Mouse (Mus musculus): Measurements from ENCODE around the gene Afg1l. TPM values are rescaled to one million over a fixed set of nuclear protein-coding genes. Genes with fewer than 3 reads are reported as not detected.

The Afg1l gene
- polyA plus RNA-seq, 1 experiment from 2014 or later = 4.0 TPM

DNA sequence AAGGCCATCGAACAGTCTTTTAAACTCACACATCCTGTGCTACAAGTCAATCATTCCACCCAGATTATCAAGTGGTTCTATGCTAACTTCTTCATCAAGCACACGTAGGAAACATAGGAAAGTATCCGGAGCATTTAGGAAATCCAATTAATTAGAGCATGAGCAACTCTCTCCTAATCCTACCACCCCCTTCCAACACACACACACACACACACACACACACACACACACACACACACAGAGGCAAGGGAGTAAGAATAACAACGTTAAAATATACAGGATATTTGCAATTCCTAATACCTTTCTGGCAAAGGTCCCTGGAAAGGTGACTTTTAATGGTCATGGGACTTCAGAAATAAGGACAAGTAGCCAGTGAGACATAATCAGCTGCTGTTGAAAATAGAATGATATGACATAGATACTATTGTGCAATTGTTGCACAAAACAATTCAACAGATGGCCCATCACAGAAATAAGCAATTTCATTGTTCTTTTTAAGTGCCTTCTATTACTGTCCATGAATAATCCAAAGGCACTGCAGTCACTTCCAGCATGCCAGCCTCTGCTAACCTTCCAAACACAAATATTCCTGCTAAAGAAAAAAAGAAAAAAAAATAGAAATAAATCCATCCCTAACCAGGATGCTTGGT is 62.4 kb downstream of the Afg1l start:
- no peaks in the 10 kb centered on the region for H3K27me3 ChIP-seq
- H3K27ac ChIP-seq = no peak overlapping the region
- H3K9ac ChIP-seq = no peak overlapping the region
- H3K4me1 ChIP-seq = peaks cover 40% of the 10 kb centered on the region
- H3K36me3 ChIP-seq (ENCODE audit: poor library complexity, severe bottlenecking) = no peaks in the 10 kb centered on the region
- H3K4me3 ChIP-seq = no peak overlapping the region
- H3K4me2 ChIP-seq = peak overlapping the region; percentile 38; the same call in 1 of the 2 replicates
- 21% methylated on average over 4 of the region's 4 CpGs for WGBS
- no peak for ATAC-seq
- H3K9me3 ChIP-seq (replicated peaks) = no peaks in the 10 kb centered on the region

DNA sequence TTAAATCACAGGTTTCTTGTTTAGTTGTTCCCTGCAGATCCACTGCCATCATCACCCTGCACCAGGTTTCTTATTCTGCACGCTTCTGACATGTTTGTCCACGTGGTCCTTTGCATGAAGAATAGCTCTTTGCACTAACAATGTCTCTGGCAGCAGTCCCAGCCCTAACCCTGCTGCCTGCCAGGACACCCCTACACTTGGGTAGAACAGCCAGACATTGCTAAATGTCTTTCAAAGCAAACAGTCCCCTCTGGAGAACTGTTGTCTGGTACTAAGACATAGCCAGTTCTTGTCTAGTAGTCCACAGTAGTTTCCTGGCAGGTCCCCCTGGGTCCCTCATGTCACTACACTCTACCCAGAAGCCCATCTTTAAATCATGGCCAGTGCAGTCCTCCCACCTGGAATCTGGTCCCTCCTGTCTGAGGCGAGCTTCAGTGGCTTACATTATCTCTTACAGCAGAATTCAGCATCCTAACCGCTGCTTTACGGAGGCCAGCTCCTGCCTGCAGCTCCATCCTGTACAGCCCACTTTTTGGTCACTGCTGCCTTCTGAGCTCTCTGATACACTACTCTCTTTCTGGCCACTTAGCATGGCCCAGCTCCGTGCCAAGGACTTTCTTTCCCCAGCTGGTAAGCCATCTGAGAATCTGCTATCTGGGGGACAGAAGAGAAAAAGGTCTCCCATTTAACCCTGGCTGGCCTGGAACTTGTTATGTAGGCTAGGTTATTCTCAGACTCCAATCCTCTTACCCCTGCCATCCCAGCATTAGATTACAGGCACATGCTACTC is 67.4 kb downstream of the Afg1l start:
- H3K27ac ChIP-seq = peak overlapping the region; percentile 71
- no peak overlapping the region for H3K9ac ChIP-seq
- H3K9me3 ChIP-seq (replicated peaks) = no peaks in the 10 kb centered on the region
- WGBS = 57% methylated on average over 6 of the region's 6 CpGs
- peaks cover 24% of the 10 kb centered on the region for H3K4me1 ChIP-seq
- H3K4me2 ChIP-seq = 0 out of 2 replicates have a peak overlapping the region, but pooled peaks have one; percentile 0
- H3K27me3 ChIP-seq = no peaks in the 10 kb centered on the region
- H3K4me3 ChIP-seq = no peak overlapping the region
- ATAC-seq = peak; percentile 94
- H3K36me3 ChIP-seq (ENCODE audit: poor library complexity, severe bottlenecking) = no peaks in the 10 kb centered on the region

DNA sequence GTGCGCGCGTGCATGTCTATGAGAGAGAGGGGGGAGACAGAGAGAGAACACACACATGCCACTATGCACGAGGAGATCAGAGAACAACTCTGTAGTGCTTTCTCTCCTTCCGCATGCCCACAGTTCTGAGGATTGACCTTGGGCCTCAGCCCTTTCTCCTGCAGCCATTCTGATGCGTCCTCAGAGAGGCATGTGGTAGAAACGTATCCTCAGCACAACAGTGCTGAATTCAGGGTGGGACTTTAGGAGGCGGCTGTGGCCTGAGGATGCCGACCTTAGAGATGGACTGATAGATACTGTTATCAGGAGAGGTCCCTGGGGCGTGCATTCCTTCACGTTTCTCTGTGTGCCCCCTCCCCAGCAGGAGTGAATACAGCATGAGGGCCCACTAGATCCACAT is 87.9 kb downstream of the Afg1l start:
- ATAC-seq = no peak
- no peak overlapping the region for H3K4me3 ChIP-seq
- H3K9ac ChIP-seq = no peak overlapping the region
- 0 out of 2 replicates have a peak, but pooled peaks cover 3% of the 10 kb centered on the region for H3K4me1 ChIP-seq
- 0 out of 2 replicates have a peak, but pooled peaks cover 4% of the 10 kb centered on the region for H3K36me3 ChIP-seq (ENCODE audit: poor library complexity, severe bottlenecking)
- H3K27ac ChIP-seq = no peak overlapping the region
- no peak overlapping the region for H3K4me2 ChIP-seq
- WGBS = 84% methylated on average over 11 of the region's 11 CpGs
- H3K27me3 ChIP-seq = no peaks in the 10 kb centered on the region
- no peaks in the 10 kb centered on the region for H3K9me3 ChIP-seq (replicated peaks)

DNA sequence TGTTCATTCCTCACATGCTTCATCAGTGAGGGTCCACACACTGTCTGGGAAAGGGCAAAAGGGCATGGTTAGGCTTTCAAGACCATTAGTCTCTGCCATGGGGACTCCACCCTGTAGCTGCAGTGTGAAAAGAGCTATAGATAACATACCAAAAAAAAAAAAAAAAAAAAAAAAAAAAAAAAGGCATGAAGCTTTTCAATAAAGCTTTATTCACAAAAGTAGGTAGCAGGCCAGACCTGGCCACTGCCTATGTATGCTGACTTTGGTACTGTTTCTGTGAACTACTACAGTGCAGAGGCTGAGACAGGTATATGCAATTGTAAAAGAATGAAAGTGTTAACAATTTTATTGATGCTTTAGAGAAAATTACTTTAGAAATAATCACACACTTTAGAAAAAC is 90.2 kb downstream of the Afg1l start:
- ATAC-seq = no peak
- Histone ChIP-seq H3K36me3 (ENCODE audit: poor library complexity, severe bottlenecking) (no peaks in the 10 kb centered on the region), H3K4me3 (no peak overlapping the region), H3K27ac (no peak overlapping the region), H3K4me2 (no peak overlapping the region), H3K4me1 (peaks cover 20% of the 10 kb centered on the region), H3K9me3 (replicated peaks) (no peaks in the 10 kb centered on the region), H3K9ac (no peak overlapping the region), H3K27me3 (no peaks in the 10 kb centered on the region)

DNA sequence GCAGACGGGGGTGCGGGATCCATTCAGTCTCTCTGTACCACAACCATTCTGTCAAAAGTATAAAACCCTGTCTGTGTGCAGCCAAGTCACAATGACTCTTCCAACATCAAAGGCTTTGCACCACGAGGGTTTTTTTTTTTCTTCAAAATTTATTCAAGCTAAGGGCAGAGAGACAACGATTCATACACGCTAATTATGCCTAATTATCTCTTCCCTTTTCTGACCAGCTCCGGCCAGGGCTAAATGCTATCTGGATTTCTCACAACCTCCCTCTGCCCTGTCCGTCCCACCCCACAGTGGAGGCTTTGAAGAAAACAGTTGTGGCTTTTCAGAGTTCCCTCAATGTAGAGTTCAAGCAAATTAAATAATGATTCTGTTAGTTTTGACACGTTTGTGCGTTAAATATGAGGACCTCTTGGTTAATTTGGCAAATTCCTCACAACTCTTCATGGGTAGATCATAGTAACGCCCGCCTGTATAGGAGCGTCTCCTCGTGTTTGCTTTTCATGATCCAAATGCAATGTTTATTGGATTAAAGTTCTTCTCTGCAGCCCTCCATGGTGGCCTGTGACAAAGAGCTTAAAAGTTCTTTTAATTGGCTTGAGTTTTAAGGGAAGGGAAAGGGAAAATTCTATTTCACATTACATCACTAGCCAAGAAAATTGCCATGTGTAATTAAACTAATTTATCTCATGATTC is 93.3 kb downstream of the Afg1l start:
- Histone ChIP-seq H3K27me3 (no peaks in the 10 kb centered on the region), H3K36me3 (ENCODE audit: poor library complexity, severe bottlenecking) (no peaks in the 10 kb centered on the region), H3K9ac (no peak overlapping the region), H3K4me1 (peaks cover 23% of the 10 kb centered on the region), H3K4me2 (peak overlapping the region; percentile 27), H3K27ac (no peak overlapping the region), H3K4me3 (no peak overlapping the region), H3K9me3 (replicated peaks) (no peaks in the 10 kb centered on the region)
- 3% methylated on average over 13 of the region's 13 CpGs for WGBS
- no peak for ATAC-seq

DNA sequence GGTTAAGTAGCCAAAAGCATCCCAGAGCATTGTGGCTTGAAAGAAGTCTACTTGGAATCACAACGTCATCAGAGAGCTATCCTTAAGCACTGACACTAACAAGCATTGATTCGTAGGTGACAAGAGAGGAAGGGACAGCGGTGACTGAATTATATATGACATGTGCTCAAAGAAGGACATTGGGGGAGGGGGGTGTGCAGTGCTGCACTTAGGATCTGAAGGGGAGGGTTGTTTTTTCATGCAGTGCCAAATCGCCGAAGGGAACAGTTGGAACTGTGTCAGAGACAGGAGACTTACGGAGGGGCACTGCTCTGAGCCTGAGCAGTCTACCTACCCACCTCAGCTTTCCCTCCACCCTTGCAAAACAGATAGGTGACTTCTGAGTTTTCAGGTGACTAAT is 94.7 kb downstream of the Afg1l start:
- 18% methylated on average over 6 of the region's 6 CpGs for WGBS
- no peaks in the 10 kb centered on the region for H3K27me3 ChIP-seq
- ATAC-seq = no peak

DNA sequence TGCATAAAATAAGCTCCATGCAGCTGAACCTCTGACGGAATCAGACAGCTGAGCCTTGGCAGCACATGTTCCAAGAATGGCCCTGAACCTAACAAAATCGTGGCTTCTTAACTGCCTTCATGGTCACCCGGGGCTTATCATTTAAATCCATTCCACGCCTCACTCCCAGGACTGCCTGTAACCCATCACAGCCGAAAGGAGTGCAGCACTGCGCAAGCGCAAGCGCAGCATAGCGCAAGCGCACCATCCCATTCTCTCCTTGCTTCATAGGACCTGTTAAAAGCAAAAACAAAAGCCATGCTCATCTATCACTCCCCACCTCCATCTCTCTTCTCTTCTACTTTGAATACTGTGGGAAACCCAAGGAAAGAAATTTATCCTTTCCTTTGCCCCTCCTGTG is 114.1 kb downstream of the Afg1l start:
- H3K4me1 ChIP-seq = peaks cover 4% of the 10 kb centered on the region; the same call in 1 of the 2 replicates
- WGBS = 88% methylated on average over 10 of the region's 10 CpGs
- H3K9me3 ChIP-seq (replicated peaks) = peaks cover 5% of the 10 kb centered on the region; the same call in 1 of the 2 replicates
- no peak overlapping the region for H3K27ac ChIP-seq
- H3K4me2 ChIP-seq = no peak overlapping the region
- H3K9ac ChIP-seq = no peak overlapping the region
- H3K36me3 ChIP-seq (ENCODE audit: poor library complexity, severe bottlenecking) = no peaks in the 10 kb centered on the region
- H3K4me3 ChIP-seq = no peak overlapping the region
- H3K27me3 ChIP-seq = no peaks in the 10 kb centered on the region
- ATAC-seq = no peak

More for the DNA sequence above, 94.7 kb downstream of the Afg1l start:
- H3K4me1 ChIP-seq = peaks cover 23% of the 10 kb centered on the region
- H3K9me3 ChIP-seq (replicated peaks) = no peaks in the 10 kb centered on the region
- no peak overlapping the region for H3K4me3 ChIP-seq
- no peaks in the 10 kb centered on the region for H3K36me3 ChIP-seq (ENCODE audit: poor library complexity, severe bottlenecking)
- peak overlapping the region; percentile 8; the same call in 1 of the 2 replicates for H3K4me2 ChIP-seq
- H3K9ac ChIP-seq = no peak overlapping the region
- H3K27ac ChIP-seq = no peak overlapping the region

DNA sequence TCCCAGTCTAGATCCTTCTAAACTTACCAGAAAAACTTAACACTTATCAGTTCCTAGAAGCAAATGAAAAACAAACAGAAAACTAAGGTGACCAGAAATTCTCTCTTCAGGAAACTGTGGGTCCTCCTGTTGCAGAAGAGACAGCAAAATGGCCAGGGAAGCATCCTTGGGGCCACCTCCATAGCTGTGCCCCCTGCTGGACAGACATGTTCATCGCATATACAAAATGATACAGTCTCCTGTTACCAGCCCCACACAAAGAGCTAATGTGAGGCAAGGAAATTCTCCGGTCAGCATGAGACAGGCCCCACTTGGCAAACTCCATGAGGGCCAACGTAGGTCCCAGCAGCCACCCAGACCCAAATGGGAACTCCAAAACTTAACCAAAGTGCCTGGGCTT is 122.4 kb downstream of the Afg1l start:
- 46% methylated on average over 3 of the region's 3 CpGs for WGBS
- Histone ChIP-seq H3K27ac (no peak overlapping the region), H3K27me3 (no peaks in the 10 kb centered on the region), H3K4me3 (no peak overlapping the region), H3K4me1 (no peaks in the 10 kb centered on the region; the same call in 1 of the 2 replicates), H3K4me2 (no peak overlapping the region), H3K9me3 (replicated peaks) (no peaks in the 10 kb centered on the region), H3K36me3 (ENCODE audit: poor library complexity, severe bottlenecking) (no peaks in the 10 kb centered on the region), H3K9ac (no peak overlapping the region)
- ATAC-seq = no peak

DNA sequence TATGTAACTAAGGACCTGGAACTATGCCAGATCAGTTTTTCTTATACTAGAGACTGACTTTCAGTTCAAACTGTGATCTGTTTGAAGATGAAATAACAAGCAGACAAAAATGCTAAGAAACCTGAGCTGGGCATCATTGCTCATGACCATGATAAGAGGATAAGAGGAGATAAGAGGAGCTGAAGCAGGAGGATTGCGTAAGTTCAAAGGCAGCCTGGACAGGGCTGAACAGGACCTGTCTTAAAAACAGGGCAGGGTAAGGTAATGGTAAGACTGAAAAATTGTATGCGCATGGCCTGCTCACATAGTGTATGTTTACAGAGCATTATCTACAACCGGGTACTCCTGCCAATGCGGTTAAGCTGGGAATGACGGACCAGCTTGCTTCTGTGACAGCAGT is 130.4 kb downstream of the Afg1l start:
- Histone ChIP-seq H3K36me3 (ENCODE audit: poor library complexity, severe bottlenecking) (no peaks in the 10 kb centered on the region), H3K27me3 (no peaks in the 10 kb centered on the region)
- WGBS = 86% methylated on average over 5 of the region's 5 CpGs

DNA sequence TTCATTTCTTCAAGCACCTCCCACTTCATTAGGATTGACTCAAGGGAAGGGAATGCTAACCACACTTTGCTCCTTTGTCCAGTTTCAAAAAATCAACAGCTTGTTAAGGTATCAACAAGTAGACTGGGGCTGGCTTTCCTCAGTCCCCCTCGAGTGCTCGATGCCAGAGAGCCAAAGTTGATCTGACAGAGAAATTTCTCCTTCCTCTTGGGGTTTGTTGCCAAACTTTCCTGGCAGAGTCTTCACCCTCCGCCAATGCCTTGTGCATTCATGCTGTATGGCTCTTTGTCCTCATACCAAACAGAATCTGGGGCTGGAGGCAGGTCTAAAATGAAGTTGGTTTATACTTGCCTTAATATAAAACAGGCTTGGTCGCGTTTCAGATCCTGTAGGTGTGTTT is 131.2 kb downstream of the Afg1l start:
- no peaks in the 10 kb centered on the region for H3K36me3 ChIP-seq (ENCODE audit: poor library complexity, severe bottlenecking)
- no peak overlapping the region; the same call in 1 of the 2 replicates for H3K4me2 ChIP-seq
- peak; percentile 71 for ATAC-seq
- peak overlapping the region; percentile 77; the same call in 1 of the 2 replicates for H3K27ac ChIP-seq
- no peak overlapping the region for H3K9ac ChIP-seq
- WGBS = 36% methylated on average over 5 of the region's 5 CpGs
- no peaks in the 10 kb centered on the region for H3K27me3 ChIP-seq
- H3K4me3 ChIP-seq = no peak overlapping the region
- no peaks in the 10 kb centered on the region for H3K9me3 ChIP-seq (replicated peaks)
- H3K4me1 ChIP-seq = peaks cover 26% of the 10 kb centered on the region

More for the DNA sequence above, 130.4 kb downstream of the Afg1l start:
- no peak for ATAC-seq
- H3K9me3 ChIP-seq (replicated peaks) = no peaks in the 10 kb centered on the region
- peaks cover 26% of the 10 kb centered on the region for H3K4me1 ChIP-seq
- H3K27ac ChIP-seq = no peak overlapping the region
- no peak overlapping the region for H3K4me3 ChIP-seq
- H3K9ac ChIP-seq = no peak overlapping the region
- no peak overlapping the region for H3K4me2 ChIP-seq

DNA sequence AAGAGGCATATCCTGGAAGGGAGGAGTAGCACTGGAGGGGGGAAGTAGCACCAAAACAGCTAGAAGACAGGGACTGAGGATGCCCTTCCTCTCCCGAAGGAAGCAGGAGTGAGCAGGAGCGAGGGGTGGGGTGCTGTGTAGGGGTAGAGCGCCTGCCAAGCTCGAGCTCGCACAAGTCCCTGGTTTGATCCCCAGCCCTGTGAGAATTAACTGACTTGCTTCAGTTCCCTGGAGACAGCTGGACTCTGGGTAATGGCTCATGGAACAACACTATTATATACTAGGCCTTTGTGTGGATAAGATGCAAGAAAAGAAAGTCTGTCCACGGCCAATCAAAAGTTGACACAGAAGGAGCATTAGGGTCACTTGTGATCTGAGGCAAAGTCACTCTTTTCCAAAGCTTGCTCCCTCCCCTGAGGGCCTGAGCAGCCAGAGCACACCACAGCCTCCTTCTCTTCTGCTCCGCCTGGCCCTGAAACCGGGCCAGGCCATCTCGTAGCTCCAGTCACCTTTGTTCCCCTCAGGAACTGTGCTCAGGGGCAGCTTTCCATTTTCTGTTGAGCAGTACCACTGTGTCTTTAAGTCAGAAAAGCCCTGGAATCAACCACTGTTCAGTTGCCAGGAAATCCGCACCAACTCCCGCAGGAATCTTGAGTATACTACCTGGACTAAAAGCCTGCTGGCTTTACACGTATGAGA is 132.0 kb downstream of the Afg1l start:
- Histone ChIP-seq H3K4me1 (peaks cover 26% of the 10 kb centered on the region), H3K9me3 (replicated peaks) (no peaks in the 10 kb centered on the region), H3K4me2 (0 out of 2 replicates have a peak overlapping the region, but pooled peaks have one; percentile 8), H3K27me3 (0 out of 2 replicates have a peak, but pooled peaks cover 3% of the 10 kb centered on the region), H3K4me3 (no peak overlapping the region), H3K27ac (peak overlapping the region; percentile 77), H3K36me3 (ENCODE audit: poor library complexity, severe bottlenecking) (no peaks in the 10 kb centered on the region), H3K9ac (no peak overlapping the region; the same call in 1 of the 2 replicates)
- WGBS = 24% methylated on average over 12 of the region's 12 CpGs
- peak; percentile 58 for ATAC-seq

All from forebrain, embryonic 13.5 days (tissue).